Mouse (Mus musculus) thymus, postnatal 10 days (tissue): Measurements from ENCODE around the gene Egr2.

Experiments
- DNase-seq, 2 experiments: peaks; one replicate each; pipeline ENCODE4 v3.0.0; 2021; ENCODE audit warnings: low spot score in 2 of 2

Gene Egr2

DNA sequence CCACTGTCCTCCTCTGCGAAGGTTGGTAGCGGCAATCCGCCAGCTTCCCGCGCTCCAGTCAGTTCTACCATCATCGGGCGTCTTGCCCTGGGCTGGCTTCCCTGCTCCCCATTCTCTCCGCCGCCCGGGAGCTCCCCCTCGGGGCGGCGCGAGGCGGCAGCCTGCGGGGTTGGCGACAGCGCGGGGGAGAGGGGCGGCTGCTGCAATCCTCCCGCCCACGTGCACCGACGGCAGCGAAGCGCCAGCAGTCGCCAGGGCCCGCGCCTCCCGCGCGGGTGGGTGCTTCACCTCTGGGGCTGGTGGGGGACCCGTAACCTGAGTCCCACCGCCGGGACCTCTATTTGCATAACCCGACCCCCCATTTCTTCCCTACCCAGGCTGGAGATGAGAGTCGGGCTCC is at the start of gene Egr2:
Gene Egr2 (plus strand): TSS at position 220 of the 400 bp plus-strand sequence.
- peak; percentile 46 to 59 for DNase-seq

DNA sequence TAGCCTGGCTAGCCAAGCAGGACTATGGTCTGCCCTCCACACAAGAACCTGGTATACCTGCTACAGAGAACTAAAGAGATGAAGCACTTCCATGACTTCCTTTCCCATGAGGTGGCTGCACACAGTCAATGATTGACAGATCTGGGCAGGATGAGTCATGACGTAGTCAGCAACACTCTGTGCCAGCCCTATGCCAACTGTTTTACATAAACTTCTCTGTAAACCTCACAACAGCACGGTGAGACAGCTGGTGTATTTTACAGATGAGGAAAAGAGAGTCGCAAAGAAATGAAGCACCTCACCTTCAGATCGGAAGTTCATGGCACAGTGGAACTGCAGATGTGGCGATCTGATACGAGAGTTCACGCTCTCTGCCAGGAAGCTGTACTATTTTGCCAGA is 47.8 kb upstream of the Egr2 start:
- DNase-seq = no peak

DNA sequence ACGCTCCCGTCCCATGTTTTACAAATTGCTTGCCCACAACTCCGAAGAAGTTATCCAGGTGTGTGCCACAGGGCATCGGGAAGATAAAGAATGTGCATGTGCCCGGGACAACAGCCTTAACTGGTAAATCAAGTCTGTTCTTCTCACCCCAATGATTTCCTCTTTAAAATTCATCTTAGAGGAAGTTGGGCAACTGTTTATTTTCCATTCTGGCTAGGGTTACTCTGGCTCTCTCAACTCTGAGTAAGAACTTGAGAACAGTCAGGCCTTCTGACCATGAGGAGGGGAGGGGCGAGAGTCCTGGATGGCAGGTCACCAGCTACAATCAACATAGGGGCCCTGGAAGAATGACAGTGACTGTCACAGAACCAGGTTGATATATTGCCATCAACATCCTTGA is 45.4 kb upstream of the Egr2 start:
- DNase-seq = no peak

DNA sequence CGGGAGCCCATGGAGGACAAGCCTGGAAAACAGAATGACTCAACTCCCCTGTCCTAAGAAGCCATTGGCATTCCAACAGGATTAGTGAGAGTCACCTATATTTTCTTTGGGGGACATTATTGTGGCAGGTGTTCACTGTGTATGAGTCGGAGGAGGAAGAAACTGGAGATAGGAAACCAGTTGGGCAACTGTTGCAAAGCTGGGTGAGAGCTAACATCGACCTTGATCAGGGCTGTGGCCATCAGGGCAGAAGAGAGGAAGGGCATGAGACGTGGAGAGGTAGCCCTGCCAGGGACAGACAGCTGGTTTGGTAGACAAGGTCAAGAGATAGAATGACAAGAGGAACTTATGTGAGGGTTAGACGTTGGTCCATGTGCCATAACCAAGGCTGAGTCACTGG is 44.6 kb upstream of the Egr2 start:
- no peak for DNase-seq

DNA sequence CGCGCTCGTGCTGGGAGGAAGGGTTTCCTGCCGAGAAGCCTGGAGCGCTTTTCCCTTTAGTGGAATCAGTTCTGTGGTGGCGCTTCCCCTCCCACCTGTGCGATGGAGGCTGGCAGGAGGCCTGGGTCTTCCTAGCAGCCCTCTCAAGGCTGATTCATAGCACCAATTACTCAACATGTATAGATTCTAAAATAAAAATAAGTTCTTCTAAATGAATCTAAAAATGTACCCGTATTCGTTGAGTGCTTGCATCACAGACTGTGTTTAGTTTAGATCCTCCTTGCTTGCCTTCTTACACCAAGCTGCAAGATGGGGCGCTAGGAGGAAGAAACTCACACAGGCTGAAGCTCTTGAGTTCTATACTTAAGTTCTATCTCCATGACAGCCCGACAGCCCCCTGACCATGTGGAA is 43.1 kb upstream of the Egr2 start:
- no peak for DNase-seq

DNA sequence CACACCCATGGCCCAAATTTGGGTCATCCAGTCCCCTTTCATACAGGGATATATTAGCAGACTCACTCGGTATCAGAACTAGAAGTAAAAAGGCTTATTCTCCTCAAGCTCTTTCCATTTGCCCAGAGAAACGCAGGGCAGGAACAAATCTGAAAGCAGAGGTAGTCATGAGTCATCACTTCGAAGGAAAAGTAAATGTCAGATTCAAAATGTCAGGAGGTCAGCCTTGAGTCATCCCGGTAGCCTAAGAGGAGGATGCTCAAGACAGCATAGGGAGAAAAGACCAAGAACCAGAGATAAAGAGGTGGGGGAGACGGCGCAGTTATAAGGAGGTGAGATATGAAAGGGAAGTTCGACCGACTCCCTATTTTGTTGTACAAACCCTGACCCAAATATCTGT is 41.7 kb upstream of the Egr2 start:
- no peak for DNase-seq

DNA sequence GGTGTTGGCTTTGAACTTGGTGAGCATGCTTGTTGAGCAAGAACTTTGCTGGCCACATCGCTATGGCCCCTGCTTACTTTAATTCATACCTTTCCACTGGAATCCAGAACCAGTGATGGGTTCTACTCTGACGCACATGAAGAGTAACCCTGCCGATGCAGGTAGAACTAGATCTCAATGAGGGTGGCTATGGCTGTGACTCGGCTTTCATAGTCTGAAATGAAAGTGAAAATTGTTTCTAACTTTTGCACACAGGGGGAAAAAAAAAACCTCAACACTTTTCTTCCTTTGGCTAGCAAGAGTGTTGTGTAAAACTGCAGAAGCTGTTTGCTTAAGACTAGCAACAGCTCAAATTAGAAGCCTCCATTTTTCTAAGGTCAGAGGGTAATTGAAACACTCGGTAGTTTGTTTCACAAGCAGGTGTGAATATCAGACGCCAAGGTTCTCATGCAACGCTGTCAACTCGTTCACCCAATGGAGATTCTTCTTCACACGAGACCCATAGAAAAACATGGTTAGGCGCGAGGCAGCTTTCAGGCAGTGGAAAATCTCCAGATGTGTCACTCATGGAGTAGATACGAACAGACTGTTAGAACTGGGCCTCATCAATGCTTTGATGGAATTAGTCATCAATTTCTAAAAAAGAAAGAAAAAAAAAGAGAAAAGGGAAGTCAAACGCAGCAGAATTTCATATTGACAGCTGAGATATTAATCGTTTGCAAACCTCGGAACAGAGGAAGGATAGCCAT is 38.0 kb upstream of the Egr2 start:
- DNase-seq = no peak

DNA sequence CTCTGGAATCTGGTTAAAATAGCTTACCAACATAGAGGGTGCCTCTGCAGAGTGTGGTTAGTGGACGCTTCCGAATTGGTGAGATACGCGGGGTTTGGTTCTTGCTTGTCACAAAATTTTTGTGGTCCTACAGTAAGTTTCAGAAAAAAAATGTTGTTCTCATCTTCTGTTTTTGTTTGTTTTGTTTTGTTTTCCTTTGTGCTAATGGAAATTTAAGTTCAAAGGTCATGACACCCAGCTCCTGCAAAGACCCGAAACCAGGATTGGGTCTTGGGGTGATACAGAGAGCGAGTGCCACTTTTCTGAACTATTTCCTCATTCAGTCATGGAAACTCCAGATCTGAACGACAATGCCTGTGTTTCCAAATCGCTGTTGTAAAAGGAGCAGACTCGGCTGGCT is 37.3 kb upstream of the Egr2 start:
- no peak for DNase-seq

DNA sequence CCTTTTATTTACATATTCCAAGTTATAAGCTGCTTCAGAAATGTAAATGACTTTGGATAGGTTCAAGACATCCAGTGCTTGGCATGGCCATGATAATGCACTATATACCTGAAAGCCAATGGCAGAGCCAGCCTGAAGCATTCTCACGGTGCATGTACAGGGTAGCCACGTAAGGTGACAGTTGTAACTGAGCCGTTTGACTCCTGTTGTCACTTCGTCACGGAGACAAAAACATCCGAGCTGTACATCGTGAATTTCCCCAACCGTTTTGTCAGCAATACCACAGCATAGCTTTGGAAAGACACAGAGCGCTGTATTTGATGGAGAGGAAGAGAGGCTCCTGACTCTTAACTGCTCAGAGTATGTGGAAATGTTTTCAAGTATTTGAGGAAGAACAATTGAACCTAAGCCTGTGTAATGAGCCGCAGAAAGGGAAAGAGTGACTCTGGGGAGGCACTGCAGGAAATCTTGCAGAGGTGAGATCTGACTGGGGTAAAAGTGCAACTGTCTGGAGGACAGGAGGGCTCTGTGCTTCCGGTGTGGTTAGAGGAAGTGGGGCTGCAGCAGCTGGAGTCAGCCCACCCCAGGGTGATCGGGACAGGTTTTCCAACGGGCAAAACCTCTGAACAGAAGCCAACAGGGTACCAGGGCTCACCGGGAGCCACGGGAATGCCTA is 31.8 kb upstream of the Egr2 start:
- peak; percentile 76 to 77 for DNase-seq

DNA sequence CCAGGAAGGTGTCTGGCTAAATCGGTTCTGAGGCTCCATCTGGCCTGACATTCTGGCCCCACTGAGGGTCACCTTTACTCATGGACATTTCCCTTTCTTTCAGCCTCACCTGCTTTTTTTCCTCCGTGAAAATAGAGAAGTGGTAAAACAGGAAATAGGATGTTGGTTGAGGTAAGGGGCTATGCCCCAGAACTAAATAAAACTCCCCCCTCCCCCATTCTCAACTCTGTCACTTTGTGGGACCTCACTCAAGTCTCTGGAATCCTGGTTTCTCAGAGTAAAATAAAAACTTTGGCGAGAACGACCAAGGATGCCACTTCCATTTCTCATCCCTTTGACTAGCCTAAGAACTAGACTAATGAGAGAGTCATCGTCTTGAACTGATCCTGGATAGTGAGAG is 31.2 kb upstream of the Egr2 start:
- DNase-seq = peak in 1 of 2 experiments; percentile 48

DNA sequence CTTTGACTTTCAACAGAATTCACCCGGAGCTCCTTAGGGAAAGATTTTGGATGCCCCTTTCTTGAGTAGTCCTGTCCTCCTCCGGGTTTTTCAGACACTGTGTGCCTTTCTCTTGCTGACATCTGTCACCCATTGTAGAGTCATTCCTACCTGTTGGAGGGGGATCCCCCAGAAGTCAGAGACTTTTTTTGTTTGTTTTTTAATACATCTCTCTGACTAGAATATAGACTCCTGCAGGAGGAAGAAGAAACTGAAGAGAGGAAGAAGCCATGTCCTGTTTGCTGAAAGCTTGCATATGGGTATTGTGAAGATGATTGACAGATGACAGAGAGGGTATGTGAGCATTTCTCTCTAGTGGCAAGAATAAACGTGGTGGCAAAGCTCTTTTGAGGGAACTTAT is 30.0 kb upstream of the Egr2 start:
- no peak for DNase-seq

DNA sequence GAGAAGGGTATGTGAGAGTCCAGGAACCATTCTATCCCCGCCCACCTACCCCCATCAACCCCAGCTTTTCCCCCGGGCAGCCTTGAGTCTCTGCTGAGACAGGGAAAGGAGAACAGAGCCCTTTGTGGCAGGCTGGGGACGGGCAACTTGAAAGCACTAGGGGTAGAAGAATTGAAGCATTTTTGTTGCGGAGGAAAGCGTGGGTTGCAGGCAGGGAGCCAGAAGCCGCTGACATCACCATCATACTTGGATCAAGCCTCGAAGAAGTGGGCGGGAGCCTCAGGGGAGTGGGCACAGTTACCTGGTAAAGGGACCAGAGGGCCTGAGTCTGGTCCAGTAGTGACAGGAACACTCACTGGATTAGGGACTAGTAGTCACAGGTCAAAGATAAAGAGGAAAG is 23.1 kb upstream of the Egr2 start:
- no peak for DNase-seq

DNA sequence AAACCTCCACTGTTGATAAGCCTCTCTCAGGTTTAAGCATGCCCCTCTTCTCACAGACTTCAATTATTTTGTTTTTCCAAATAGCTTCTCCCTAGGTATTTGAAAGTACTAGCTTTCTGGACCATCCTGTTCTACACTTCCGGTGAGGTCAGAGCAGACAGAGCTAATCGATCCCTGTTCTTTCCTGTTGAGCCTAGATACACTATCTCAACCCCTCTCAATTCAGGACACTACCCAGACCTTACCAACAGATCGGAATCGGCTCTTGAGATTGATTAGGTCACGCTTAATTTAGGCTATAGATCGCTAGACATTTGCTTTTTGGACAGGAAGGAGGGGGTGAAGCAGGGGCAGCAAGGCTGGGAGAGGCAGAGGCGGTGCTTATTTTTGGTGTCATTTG is 22.4 kb upstream of the Egr2 start:
- no peak for DNase-seq

DNA sequence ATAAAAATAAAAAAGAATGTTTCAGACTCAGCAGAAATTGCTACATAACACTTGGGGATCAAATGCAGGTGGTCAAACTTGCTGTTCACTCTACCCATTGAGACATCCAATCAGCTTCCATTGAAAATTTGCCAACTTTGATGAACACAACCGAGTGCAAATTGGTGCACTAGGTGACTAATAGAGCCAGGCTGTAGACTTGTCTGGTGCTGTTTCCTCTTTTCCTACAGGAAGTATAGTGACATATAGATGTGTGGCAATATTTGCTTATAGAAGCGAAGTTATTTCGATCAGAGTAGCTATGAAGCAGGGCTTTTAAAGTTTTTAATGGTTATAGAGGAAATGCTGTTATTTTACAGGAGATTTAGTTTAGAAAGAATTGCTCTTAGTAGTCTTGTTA is 16.5 kb upstream of the Egr2 start:
- DNase-seq = no peak

DNA sequence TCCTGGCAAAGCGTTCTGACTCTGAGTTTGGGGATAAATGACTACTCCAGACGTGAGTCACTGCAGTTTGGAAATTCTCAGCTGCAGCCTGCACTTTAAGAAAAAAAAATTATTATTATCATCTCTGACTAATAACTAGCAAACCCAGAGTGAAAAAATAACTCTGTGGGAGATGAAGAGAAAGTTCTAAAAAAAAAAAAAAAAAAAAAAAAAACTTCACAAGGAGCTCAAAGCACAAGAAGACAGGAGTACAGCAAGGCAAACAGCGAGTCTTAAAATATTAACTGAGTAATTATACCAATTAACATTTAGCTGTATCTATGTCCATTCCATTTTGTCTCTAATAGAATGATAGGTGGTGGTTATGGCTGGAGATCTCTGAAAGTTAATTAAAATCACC is 11.1 kb upstream of the Egr2 start:
- DNase-seq = no peak

DNA sequence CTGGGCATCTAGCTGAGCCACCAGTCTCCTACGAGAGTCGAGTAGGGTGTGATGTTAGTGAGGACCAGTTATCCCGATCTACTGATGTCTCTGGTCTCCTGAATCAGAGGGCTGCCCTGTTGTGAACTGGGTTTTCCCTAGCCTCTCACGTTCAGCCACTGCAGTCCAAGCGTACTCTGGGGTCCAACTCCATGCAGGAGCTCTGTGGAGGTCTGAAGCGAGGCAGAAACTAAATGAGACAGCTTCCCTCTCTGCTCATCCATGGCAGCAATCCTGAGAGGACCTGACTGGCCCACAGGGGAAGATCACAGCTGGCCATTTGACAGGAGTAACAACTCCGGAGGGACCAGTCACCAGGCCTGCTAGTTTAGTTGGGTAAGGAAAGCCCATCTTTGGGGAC is 10.6 kb upstream of the Egr2 start:
- no peak for DNase-seq

DNA sequence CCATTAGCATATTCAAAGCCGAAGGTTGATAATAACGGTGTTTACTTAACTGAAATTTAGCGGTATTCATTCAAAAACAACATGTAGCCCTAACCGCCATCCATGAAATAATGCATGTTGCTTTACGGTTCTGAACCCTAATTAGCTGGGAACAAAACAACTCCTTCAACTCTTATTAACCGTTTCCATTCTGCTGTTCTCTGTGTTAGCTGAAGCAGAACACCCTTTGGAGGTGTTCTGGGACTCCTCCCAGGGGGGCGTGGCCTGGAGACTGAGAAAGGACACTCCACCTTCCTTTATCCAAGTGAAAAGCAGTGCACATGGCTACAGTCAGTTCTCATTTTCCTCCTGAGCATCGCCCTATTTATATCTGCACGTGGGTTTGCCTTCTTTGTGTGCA is 8.8 kb upstream of the Egr2 start:
- no peak for DNase-seq

DNA sequence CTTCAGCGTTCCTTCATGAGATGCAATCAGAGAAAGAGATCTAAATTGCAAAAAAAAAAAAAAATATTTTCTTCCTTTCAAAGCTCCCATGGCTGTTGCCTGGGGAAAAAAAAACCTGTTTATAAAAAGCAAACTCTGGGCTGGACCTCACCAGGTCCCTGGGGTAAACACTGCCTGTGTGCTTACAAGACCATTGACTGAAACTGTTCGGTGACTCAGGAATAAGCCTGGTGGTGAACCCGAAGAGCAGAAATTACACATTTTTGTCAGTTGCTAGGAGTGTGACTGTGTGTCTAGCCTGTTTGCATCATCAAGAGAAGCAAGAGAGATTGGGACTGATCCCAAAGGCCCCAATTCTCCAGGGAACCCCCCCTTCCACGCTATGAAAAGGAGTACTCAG is 5.5 kb upstream of the Egr2 start:
- DNase-seq = no peak

DNA sequence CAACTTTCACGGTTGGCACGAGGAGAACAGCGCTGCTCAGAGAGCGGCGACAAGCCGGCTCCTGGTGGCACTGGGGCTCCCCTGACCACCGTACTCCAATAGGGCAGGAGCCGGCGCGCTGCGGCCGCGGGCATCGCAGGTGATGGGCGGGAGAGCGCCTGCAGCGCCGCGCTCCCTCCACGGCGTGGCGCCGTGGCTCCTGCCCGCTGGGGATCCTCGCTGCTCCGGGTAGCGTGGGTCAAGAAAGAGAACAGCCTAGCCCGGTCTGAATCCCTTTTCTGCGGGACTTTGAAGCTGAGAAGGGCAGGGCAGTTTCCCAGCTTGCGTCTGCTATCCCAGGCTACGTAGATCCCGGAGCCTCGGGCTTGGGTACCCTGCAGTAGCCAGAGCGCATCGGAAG is 697 bp downstream of the Egr2 start:
- DNase-seq = peak; percentile 45 to 67

DNA sequence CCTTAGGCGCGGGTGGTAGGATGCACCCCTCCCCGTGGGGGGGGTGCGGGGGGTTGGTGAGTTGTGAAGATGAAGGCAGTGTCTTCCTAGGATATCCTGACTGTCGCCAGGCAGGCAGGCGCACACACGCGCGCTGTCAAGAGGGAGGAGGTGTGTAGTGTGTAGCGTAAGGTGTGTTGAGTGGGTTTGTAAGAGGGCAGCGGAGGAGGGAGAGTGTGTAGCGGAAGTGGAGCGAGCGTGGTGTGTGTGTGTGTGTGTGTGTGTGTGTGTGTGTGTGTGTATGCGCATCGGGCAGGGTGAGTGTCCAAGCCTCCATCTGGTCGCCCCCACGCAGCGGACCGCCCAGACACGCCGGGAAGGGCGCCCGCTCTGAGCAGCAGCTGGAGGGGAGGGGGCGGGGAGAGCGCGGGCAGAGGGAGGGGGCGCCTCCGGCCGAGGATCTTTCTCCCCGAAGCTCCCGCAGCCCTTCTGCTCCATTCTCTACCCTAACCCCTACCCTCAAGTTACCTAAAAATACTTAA is 1.4 kb downstream of the Egr2 start:
- peak; percentile 47 to 53 for DNase-seq

DNA sequence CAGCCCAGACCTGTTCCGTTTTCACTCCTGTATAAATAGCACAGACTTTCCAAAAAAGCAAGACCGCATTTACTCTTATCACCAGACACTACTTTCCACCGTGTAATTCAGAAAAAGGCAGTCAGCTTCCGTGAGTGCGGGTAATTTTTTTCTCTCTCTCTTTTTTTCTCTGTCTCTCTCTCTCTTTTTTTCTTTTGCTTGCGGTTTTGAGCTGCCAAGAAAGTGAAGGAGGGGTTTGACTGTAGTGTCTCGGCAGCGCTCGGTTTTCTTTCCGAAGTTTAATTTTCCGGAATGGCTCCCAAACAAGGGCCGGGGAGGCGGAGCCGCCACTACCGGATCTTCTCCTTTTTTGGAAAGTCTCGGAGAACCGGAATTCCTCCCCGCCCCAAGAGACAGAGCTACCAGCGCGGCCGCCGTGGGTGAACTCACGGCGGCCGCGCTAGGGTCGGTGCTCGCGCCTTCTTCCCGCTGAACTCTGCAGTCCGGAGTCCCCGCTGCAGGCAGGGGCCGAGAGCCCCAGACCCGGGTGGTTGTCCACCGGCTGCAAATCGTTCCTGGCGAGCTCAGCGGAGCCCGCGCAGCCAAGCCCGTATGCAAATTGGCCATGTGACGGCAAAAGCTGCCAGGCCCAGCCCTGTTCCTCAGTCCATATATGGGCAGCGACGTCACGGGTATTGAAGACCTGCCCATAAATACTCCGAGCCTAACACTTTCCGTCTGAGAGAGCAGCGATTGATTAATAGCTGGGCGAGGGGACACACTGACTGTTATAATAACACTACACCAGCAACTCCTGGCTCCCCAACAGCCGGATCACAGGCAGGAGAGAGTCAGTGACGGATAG is 2.1 kb downstream of the Egr2 start:
- peak; percentile 92 to 94 for DNase-seq

DNA sequence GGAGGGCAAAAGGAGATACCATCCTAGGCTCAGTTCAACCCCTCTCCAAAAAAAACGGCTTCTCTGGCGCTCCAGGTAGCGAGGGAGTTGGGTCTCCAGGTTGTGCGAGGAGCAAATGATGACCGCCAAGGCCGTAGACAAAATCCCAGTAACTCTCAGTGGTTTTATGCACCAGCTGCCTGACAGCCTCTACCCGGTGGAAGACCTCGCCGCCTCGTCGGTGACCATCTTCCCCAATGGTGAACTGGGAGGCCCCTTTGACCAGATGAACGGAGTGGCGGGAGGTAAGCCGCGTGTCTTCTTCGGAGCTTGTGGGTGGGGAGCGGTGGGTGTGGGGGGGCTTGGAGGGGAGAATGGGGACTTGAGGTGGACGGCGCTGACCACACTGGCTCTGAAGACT is 2.8 kb downstream of the Egr2 start:
- peak; percentile 21 to 25 for DNase-seq
